Mouse (Mus musculus): Measurements from ENCODE around the gene Tcp1. TPM values are rescaled to one million over a fixed set of nuclear protein-coding genes. Genes with fewer than 3 reads are reported as not detected.
A peak's percentile ranks its signal among the peaks of the same experiment; 100 is the strongest.

The Tcp1 gene
- polyA plus RNA-seq (2016; fragmentation: Nextera tagmentation; extraction: Ambion mirVana) = 533 and 536 TPM in 2 replicates

- H3K9me3 ChIP-seq = no peaks in the 10 kb centered on the region
- no peaks in the 10 kb centered on the region for H3K27me3 ChIP-seq (ENCODE audit: poor library complexity, severe bottlenecking)
- H3K27ac ChIP-seq = peak within 1 kb of the TSS; percentile 96
- peaks cover 74% of the 10 kb centered on the region for H3K36me3 ChIP-seq (replicated peaks)
- peak within 1 kb of the TSS; percentile 80 for H3K4me3 ChIP-seq
- H3K4me1 ChIP-seq = peaks cover 17% of the 10 kb centered on the region
- DNase-seq (ENCODE audit: extremely low spot score, low spot score) = no peak
- 1% methylated on average over 18 of the region's 18 CpGs for WGBS
These were observed at the start of gene Tcp1 for GRCm38 (mm10) chr17:12915488-12915880. Gene Tcp1 (plus strand): TSS chr17:12915701.

GRCm38 (mm10) chr17:12866853-12867252, 48.6 kb upstream of the Tcp1 start:
- Histone ChIP-seq H3K4me3 (no peak overlapping the region), H3K9me3 (no peaks in the 10 kb centered on the region), H3K4me1 (peaks cover 9% of the 10 kb centered on the region; the same call in 1 of the 2 replicates), H3K27ac (no peak overlapping the region), H3K36me3 (replicated peaks) (no peaks in the 10 kb centered on the region), H3K27me3 (ENCODE audit: poor library complexity, severe bottlenecking) (peaks cover 3% of the 10 kb centered on the region; the same call in 1 of the 2 replicates)
- no peak for DNase-seq (ENCODE audit: extremely low spot score, low spot score)
- WGBS = 89% methylated on average over 10 of the region's 10 CpGs

GRCm38 (mm10) chr17:12868043-12868442, 47.5 kb upstream of the Tcp1 start, which contains the start of gene Mas1:
Gene Mas1 (minus strand): TSS chr17:12868143.
- WGBS = 63% methylated on average over 2 of the region's 2 CpGs
- no peak within 1 kb of the TSS for H3K4me3 ChIP-seq
- H3K27me3 ChIP-seq (ENCODE audit: poor library complexity, severe bottlenecking) = peaks cover 11% of the 10 kb centered on the region; the same call in 1 of the 2 replicates
- no peaks in the 10 kb centered on the region for H3K9me3 ChIP-seq
- peaks cover 9% of the 10 kb centered on the region; the same call in 1 of the 2 replicates for H3K4me1 ChIP-seq
- H3K36me3 ChIP-seq (replicated peaks) = no peaks in the 10 kb centered on the region
- DNase-seq (ENCODE audit: extremely low spot score, low spot score) = no peak
- H3K27ac ChIP-seq = no peak within 1 kb of the TSS

GRCm38 (mm10) chr17:12868640-12869039, 46.9 kb upstream of the Tcp1 start:
- Histone ChIP-seq H3K27me3 (ENCODE audit: poor library complexity, severe bottlenecking) (peaks cover 11% of the 10 kb centered on the region; the same call in 1 of the 2 replicates), H3K4me3 (no peak overlapping the region), H3K4me1 (peaks cover 12% of the 10 kb centered on the region; the same call in 1 of the 2 replicates), H3K9me3 (no peaks in the 10 kb centered on the region), H3K36me3 (replicated peaks) (no peaks in the 10 kb centered on the region), H3K27ac (no peak overlapping the region)
- DNase-seq (ENCODE audit: extremely low spot score, low spot score) = no peak
- 46% methylated on average over 4 of the region's 4 CpGs for WGBS

- Histone ChIP-seq H3K4me3 (no peak overlapping the region), H3K27ac (no peak overlapping the region), H3K36me3 (replicated peaks) (no peaks in the 10 kb centered on the region), H3K9me3 (no peaks in the 10 kb centered on the region), H3K4me1 (peaks cover 12% of the 10 kb centered on the region; the same call in 1 of the 2 replicates), H3K27me3 (ENCODE audit: poor library complexity, severe bottlenecking) (peaks cover 11% of the 10 kb centered on the region; the same call in 1 of the 2 replicates)
- no peak for DNase-seq (ENCODE audit: extremely low spot score, low spot score)
- 73% methylated on average over 16 of the region's 16 CpGs for WGBS
These were observed 43.0 kb upstream of the Tcp1 start for GRCm38 (mm10) chr17:12872275-12873028.

- H3K27me3 ChIP-seq (ENCODE audit: poor library complexity, severe bottlenecking) = peaks cover 16% of the 10 kb centered on the region
- H3K4me1 ChIP-seq = peaks cover 4% of the 10 kb centered on the region; the same call in 1 of the 2 replicates
- no peaks in the 10 kb centered on the region for H3K36me3 ChIP-seq (replicated peaks)
- H3K27ac ChIP-seq = no peak within 1 kb of the TSS
- no peak for DNase-seq (ENCODE audit: extremely low spot score, low spot score)
- WGBS = 85% methylated on average over 5 of the region's 5 CpGs
- H3K4me3 ChIP-seq = no peak within 1 kb of the TSS
- no peaks in the 10 kb centered on the region for H3K9me3 ChIP-seq
These were observed 39.8 kb upstream of the Tcp1 start, which contains the start of gene Mrgprh for GRCm38 (mm10) chr17:12875734-12876133. Gene Mrgprh (plus strand): TSS chr17:12876034.

- H3K4me3 ChIP-seq = 0 out of 2 replicates have a peak overlapping the region, but pooled peaks have one; percentile 1
- peaks cover 9% of the 10 kb centered on the region for H3K27me3 ChIP-seq (ENCODE audit: poor library complexity, severe bottlenecking)
- 8% methylated on average over 14 of the region's 14 CpGs for WGBS
- H3K9me3 ChIP-seq = no peaks in the 10 kb centered on the region
- no peaks in the 10 kb centered on the region for H3K36me3 ChIP-seq (replicated peaks)
- DNase-seq (ENCODE audit: extremely low spot score, low spot score) = peak; percentile 72
- H3K27ac ChIP-seq = no peak overlapping the region
- H3K4me1 ChIP-seq = no peaks in the 10 kb centered on the region
These were observed 35.3 kb upstream of the Tcp1 start for GRCm38 (mm10) chr17:12880178-12880577.

- DNase-seq (ENCODE audit: extremely low spot score, low spot score) = no peak
- H3K4me1 ChIP-seq = no peaks in the 10 kb centered on the region
- H3K4me3 ChIP-seq = no peak overlapping the region
- no peaks in the 10 kb centered on the region for H3K36me3 ChIP-seq (replicated peaks)
- WGBS = 77% methylated on average over 1 of the region's 1 CpGs
- H3K9me3 ChIP-seq = no peaks in the 10 kb centered on the region
- H3K27ac ChIP-seq = no peak overlapping the region
- H3K27me3 ChIP-seq (ENCODE audit: poor library complexity, severe bottlenecking) = peaks cover 9% of the 10 kb centered on the region
These were observed 34.3 kb upstream of the Tcp1 start for GRCm38 (mm10) chr17:12881216-12881615.

GRCm38 (mm10) chr17:12886620-12887019, 28.9 kb upstream of the Tcp1 start:
- Histone ChIP-seq H3K9me3 (no peaks in the 10 kb centered on the region), H3K4me3 (no peak overlapping the region), H3K27me3 (ENCODE audit: poor library complexity, severe bottlenecking) (no peaks in the 10 kb centered on the region), H3K36me3 (replicated peaks) (peaks cover 31% of the 10 kb centered on the region), H3K4me1 (no peaks in the 10 kb centered on the region), H3K27ac (no peak overlapping the region)
- WGBS = 42% methylated on average over 6 of the region's 6 CpGs
- no peak for DNase-seq (ENCODE audit: extremely low spot score, low spot score)

GRCm38 (mm10) chr17:12887021-12887775, 28.3 kb upstream of the Tcp1 start:
- Histone ChIP-seq H3K9me3 (no peaks in the 10 kb centered on the region), H3K4me3 (no peak overlapping the region), H3K27me3 (ENCODE audit: poor library complexity, severe bottlenecking) (no peaks in the 10 kb centered on the region), H3K4me1 (no peaks in the 10 kb centered on the region), H3K27ac (no peak overlapping the region), H3K36me3 (replicated peaks) (peaks cover 37% of the 10 kb centered on the region)
- WGBS = 91% methylated on average over 15 of the region's 15 CpGs
- DNase-seq (ENCODE audit: extremely low spot score, low spot score) = no peak

- no peak overlapping the region for H3K4me3 ChIP-seq
- H3K27ac ChIP-seq = no peak overlapping the region
- H3K36me3 ChIP-seq (replicated peaks) = peaks cover 42% of the 10 kb centered on the region
- no peak for DNase-seq (ENCODE audit: extremely low spot score, low spot score)
- H3K9me3 ChIP-seq = no peaks in the 10 kb centered on the region
- H3K4me1 ChIP-seq = no peaks in the 10 kb centered on the region
- 90% methylated on average over 4 of the region's 4 CpGs for WGBS
- no peaks in the 10 kb centered on the region for H3K27me3 ChIP-seq (ENCODE audit: poor library complexity, severe bottlenecking)
These were observed 24.4 kb upstream of the Tcp1 start for GRCm38 (mm10) chr17:12891054-12891453.

GRCm38 (mm10) chr17:12892033-12892432, 23.5 kb upstream of the Tcp1 start:
- DNase-seq (ENCODE audit: extremely low spot score, low spot score) = no peak
- Histone ChIP-seq H3K27ac (no peak overlapping the region), H3K27me3 (ENCODE audit: poor library complexity, severe bottlenecking) (no peaks in the 10 kb centered on the region), H3K4me3 (no peak overlapping the region), H3K36me3 (replicated peaks) (peaks cover 50% of the 10 kb centered on the region), H3K9me3 (no peaks in the 10 kb centered on the region), H3K4me1 (no peaks in the 10 kb centered on the region)
- 95% methylated on average over 9 of the region's 9 CpGs for WGBS

- no peak for DNase-seq (ENCODE audit: extremely low spot score, low spot score)
- H3K27ac ChIP-seq = peak overlapping the region; percentile 63
- WGBS = 81% methylated on average over 5 of the region's 5 CpGs
- H3K4me1 ChIP-seq = peaks cover 5% of the 10 kb centered on the region
- peaks cover 52% of the 10 kb centered on the region for H3K36me3 ChIP-seq (replicated peaks)
- no peaks in the 10 kb centered on the region for H3K27me3 ChIP-seq (ENCODE audit: poor library complexity, severe bottlenecking)
- H3K4me3 ChIP-seq = no peak overlapping the region
- H3K9me3 ChIP-seq = no peaks in the 10 kb centered on the region
These were observed 17.8 kb upstream of the Tcp1 start for GRCm38 (mm10) chr17:12897674-12898073.

All from forebrain, embryonic 10.5 days (tissue).